Mouse (Mus musculus): Measurements from ENCODE around the gene Rftn1.

GRCm38 (mm10) chr17:50053961-50054360 is 136.5 kb downstream of the Rftn1 start:
- TF ChIP-seq POLR2A (IDR thresholded peaks at IDR 0.05; ENCODE audit: low read depth, low read length) (no peak), CTCF (IDR thresholded peaks at IDR 0.05; ENCODE audit: extremely low read depth, insufficient read depth, insufficient read length, insufficient replicate concordance) (no peak)

All from spleen, adult 2 months (tissue).